Mouse (Mus musculus): ENCODE results near the gene Sncg. TPM values are rescaled to one million over a fixed set of nuclear protein-coding genes. Genes with fewer than 3 reads are reported as not detected.

The Sncg gene
- polyA plus RNA-seq, 1 experiment from 2014 or later: 1.8 TPM

DNA sequence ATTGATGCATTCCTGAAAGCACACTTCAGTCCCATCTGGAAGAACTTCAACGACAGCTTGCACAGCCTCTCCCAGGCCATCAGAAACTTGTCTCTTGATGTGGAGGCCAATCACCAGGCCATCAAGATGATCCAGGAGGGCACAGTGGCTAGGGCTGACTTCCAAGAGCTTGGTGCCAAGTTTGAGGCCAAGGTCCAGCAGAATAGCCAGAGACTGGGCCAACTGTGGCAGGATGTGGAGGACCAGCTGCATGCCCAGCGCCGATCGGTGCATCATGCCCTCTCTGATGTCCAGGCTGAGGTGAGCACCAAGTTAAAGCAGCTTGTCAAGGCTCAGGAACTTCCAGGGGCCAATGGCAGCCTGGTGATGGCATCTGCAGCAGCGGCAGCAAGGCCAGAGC lies 23.3 kb upstream of the Sncg start:
- ATAC-seq (ENCODE audit: insufficient number of reproducible peaks, insufficient read depth, low FRiP score, low TSS enrichment, low read depth): no peak
- WGBS: 91% methylated on average over 5 of the region's 5 CpGs
- no peak overlapping the region for H3K27ac ChIP-seq

DNA sequence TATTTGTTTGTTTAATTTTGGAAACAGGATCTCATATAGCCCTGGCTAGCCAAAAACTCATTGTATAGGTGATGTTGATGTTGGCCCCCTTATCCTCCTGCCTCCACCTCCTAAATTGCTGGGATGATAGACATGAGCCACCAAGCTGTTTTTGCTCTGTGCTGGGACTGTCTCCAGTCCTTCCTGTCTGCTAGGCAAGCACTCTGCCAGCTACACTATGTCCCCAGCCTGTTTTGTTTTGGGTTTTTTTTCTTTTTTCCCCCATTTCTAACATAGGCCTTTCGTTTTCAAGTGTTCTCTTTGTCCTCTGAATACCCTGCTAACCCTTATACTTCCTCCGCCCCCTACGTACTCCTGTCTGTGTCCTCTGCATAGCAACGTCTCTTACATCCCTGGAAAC lies 18.7 kb upstream of the Sncg start:
- Histone ChIP-seq H3K27me3 (no peaks in the 10 kb centered on the region), H3K9ac (no peak overlapping the region), H3K27ac (no peak overlapping the region), H3K9me3 (no peaks in the 10 kb centered on the region), H3K36me3 (peaks cover 7% of the 10 kb centered on the region), H3K4me3 (no peak overlapping the region), H3K4me1 (no peaks in the 10 kb centered on the region), H3K4me2 (no peak overlapping the region)
- WGBS: 59% methylated on average over 4 of the region's 4 CpGs
- no peak for ATAC-seq (ENCODE audit: insufficient number of reproducible peaks, insufficient read depth, low FRiP score, low TSS enrichment, low read depth)

More for the DNA sequence above, 23.3 kb upstream of the Sncg start:
- H3K9ac ChIP-seq: no peak overlapping the region
- no peaks in the 10 kb centered on the region for H3K9me3 ChIP-seq
- peaks cover 47% of the 10 kb centered on the region for H3K36me3 ChIP-seq
- H3K4me2 ChIP-seq: no peak overlapping the region
- H3K27me3 ChIP-seq: no peaks in the 10 kb centered on the region
- H3K4me1 ChIP-seq: no peaks in the 10 kb centered on the region
- no peak overlapping the region for H3K4me3 ChIP-seq

DNA sequence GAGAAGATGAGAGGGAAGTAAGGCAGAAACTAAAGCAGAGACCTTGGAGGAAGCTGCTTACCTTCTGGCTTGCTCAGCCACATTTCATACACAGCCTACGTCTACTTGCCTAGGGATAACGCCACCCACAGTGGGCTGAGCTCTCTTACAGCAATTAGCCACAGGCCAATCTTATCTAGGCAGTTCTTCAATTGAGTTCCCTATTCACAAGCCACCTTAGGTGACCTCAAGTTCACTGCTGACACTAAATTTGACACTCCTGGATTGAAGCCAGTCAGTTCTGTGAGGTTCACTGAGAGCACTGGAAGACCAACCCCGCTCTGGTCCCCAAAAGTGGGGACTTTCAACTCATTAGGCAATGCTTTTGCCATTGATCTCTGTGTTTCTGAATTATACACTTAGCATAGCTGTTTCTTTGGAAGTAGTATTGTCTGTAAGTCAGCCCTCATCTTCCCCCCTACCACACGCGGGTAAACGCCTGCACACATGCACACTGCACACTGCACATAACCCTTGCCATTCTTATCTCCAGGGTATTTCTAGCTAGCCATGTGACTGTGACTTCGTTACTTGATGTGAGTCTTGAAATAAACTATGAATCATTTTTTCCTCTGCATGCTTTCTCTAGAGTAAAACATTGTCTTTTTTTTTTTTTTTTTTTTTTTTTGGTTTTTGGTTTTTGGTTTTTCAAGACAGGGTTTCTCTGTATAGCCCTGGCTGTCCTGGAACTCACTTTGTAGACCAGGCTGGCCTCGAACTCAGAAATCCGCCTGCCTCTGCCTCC lies 8.5 kb upstream of the Sncg start:
- H3K9me3 ChIP-seq: no peaks in the 10 kb centered on the region
- H3K9ac ChIP-seq: no peak overlapping the region
- no peak for ATAC-seq (ENCODE audit: insufficient number of reproducible peaks, insufficient read depth, low FRiP score, low TSS enrichment, low read depth)
- H3K36me3 ChIP-seq: no peaks in the 10 kb centered on the region
- H3K4me2 ChIP-seq: no peak overlapping the region
- 92% methylated on average over 9 of the region's 9 CpGs for WGBS
- no peak overlapping the region for H3K4me3 ChIP-seq
- peaks cover 12% of the 10 kb centered on the region for H3K4me1 ChIP-seq
- H3K27me3 ChIP-seq: no peaks in the 10 kb centered on the region
- H3K27ac ChIP-seq: no peak overlapping the region

DNA sequence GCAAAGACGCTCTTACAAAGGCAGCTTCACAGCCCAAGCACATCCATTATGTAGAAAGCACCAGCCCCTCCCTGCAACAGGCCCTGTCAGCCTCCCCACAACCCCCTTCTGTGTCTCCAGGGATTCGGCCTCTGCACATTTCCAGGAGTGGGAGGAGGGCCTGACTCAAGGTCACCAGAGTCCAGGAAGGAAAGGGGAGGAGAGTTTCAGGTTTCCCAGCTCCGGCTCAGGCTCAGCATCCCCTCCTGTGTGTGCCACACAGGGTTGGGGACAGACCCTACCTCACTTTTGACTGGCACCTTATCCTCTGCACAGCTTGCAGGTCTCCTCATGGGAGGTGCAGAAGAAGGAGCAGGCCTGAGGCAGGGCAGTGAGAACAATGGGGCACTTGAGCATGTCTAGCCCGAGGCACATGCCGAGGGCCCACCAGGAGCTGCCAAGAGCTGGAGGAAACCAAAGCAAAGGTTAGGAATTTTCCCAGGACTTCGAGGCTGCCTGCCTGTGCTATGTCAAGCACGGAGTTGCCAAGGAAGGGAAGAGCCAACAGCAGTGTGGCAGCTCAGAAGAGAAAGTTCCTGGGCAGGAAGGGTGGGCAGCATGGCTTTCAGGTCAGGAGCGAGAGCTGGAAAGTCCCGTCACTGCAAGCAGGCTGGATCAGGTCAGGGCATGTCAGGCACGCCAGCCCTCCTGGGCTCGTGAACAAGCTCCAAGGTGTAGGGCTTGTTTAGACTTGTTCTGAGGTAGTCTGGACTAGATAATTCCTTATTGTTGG lies 4.2 kb upstream of the Sncg start:
- Histone ChIP-seq H3K9me3 (no peaks in the 10 kb centered on the region), H3K4me1 (peaks cover 25% of the 10 kb centered on the region), H3K9ac (no peak overlapping the region), H3K27ac (peak overlapping the region; percentile 72), H3K4me3 (no peak overlapping the region), H3K36me3 (no peaks in the 10 kb centered on the region), H3K4me2 (no peak overlapping the region; the same call in 1 of the 2 replicates), H3K27me3 (no peaks in the 10 kb centered on the region)
- peak; percentile 50; the same call in 1 of the 2 replicates for ATAC-seq (ENCODE audit: insufficient number of reproducible peaks, insufficient read depth, low FRiP score, low TSS enrichment, low read depth)
- 20% methylated on average over 11 of the region's 11 CpGs for WGBS

DNA sequence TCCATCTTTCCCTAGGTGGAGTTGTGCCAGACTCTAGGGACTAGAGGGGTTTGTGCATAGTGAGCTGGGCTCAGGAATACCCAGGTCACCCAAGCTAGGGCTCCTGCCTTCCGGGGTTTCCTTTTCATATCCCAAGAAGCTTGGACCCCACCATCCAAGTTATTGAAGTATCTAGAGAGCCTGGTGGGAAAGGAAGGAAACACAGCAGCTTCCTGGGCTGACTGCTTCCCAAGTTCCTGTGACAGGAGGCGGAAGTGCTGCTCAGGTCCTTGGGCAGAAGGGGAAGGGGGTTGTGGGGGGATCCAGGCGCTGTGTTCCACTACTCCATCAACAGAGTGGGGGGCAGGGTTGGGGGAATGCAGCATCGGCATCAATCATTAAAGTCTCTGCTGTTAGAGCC lies 2.5 kb upstream of the Sncg start:
- Histone ChIP-seq H3K4me2 (no peak overlapping the region), H3K4me3 (no peak overlapping the region), H3K27ac (no peak overlapping the region), H3K9ac (no peak overlapping the region), H3K27me3 (no peaks in the 10 kb centered on the region), H3K4me1 (peaks cover 25% of the 10 kb centered on the region), H3K36me3 (no peaks in the 10 kb centered on the region), H3K9me3 (no peaks in the 10 kb centered on the region)
- WGBS: 80% methylated on average over 4 of the region's 4 CpGs
- no peak for ATAC-seq (ENCODE audit: insufficient number of reproducible peaks, insufficient read depth, low FRiP score, low TSS enrichment, low read depth)

GRCm38 (mm10) chr14:34375941-34376340 lies 1.4 kb upstream of the Sncg start:
- no peak for ATAC-seq (ENCODE audit: insufficient number of reproducible peaks, insufficient read depth, low FRiP score, low TSS enrichment, low read depth)
- Histone ChIP-seq H3K4me2 (peak overlapping the region; percentile 7; the same call in 1 of the 2 replicates), H3K9ac (no peak overlapping the region), H3K36me3 (no peaks in the 10 kb centered on the region), H3K27ac (no peak overlapping the region; the same call in 1 of the 2 replicates), H3K4me3 (peak overlapping the region; percentile 1; the same call in 1 of the 2 replicates), H3K4me1 (peaks cover 25% of the 10 kb centered on the region), H3K27me3 (no peaks in the 10 kb centered on the region), H3K9me3 (no peaks in the 10 kb centered on the region)
- 60% methylated on average over 5 of the region's 5 CpGs for WGBS

DNA sequence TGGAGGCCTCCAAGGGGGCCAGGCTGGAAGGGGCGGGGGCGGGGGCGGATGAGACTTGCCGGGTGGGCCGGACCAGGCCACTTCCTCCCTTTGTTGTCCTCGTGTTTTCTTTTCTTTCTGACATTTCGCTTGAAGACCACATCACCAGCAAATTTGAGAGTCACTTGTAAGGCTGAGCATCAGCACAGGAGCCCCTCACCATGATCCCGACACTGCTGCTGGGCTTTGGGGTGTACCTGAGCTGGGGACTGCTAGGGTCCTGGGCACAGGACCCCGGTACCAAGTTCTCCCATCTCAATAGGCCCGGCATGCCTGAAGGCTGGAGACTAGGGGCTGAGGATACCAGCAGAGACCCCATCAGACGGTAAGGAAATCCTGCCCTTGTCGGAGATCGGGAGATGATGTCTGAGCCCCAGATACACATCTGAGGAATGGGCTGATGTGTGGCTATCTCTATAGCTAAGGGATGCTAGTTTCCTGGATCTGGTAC lies 871 bp upstream of the Sncg start, which contains the start of gene Mmrn2:
TSS of gene Mmrn2 (plus strand) at position 51 of the 490 bp plus-strand sequence.
- 80% methylated on average over 13 of the region's 13 CpGs for WGBS
- H3K4me3 ChIP-seq: peak within 1 kb of the TSS; percentile 1; the same call in 1 of the 2 replicates

GRCm38 (mm10) chr14:34373581-34373980 lies 1.0 kb downstream of the Sncg start:
- Histone ChIP-seq H3K36me3 (no peaks in the 10 kb centered on the region), H3K4me3 (no peak overlapping the region), H3K9ac (no peak overlapping the region), H3K4me2 (no peak overlapping the region), H3K9me3 (no peaks in the 10 kb centered on the region), H3K4me1 (peaks cover 18% of the 10 kb centered on the region), H3K27ac (no peak overlapping the region), H3K27me3 (no peaks in the 10 kb centered on the region)
- no peak for ATAC-seq (ENCODE audit: insufficient number of reproducible peaks, insufficient read depth, low FRiP score, low TSS enrichment, low read depth)
- WGBS: 72% methylated on average over 6 of the region's 6 CpGs

More for the DNA sequence above, 871 bp upstream of the Sncg start, which contains the start of gene Mmrn2:
- peak within 1 kb of the TSS; percentile 7; the same call in 1 of the 2 replicates for H3K4me2 ChIP-seq
- no peak for ATAC-seq (ENCODE audit: insufficient number of reproducible peaks, insufficient read depth, low FRiP score, low TSS enrichment, low read depth)
- no peak within 1 kb of the TSS; the same call in 1 of the 2 replicates for H3K27ac ChIP-seq
- H3K9ac ChIP-seq: no peak within 1 kb of the TSS
- peaks cover 25% of the 10 kb centered on the region for H3K4me1 ChIP-seq
- no peaks in the 10 kb centered on the region for H3K9me3 ChIP-seq
- H3K27me3 ChIP-seq: no peaks in the 10 kb centered on the region
- no peaks in the 10 kb centered on the region for H3K36me3 ChIP-seq

GRCm38 (mm10) chr14:34372646-34373045 lies 1.9 kb downstream of the Sncg start:
- Histone ChIP-seq H3K4me3 (no peak overlapping the region), H3K27me3 (no peaks in the 10 kb centered on the region), H3K4me1 (peaks cover 12% of the 10 kb centered on the region), H3K27ac (no peak overlapping the region), H3K4me2 (no peak overlapping the region), H3K9me3 (no peaks in the 10 kb centered on the region), H3K9ac (no peak overlapping the region), H3K36me3 (no peaks in the 10 kb centered on the region)
- WGBS: 86% methylated on average over 6 of the region's 6 CpGs
- no peak for ATAC-seq (ENCODE audit: insufficient number of reproducible peaks, insufficient read depth, low FRiP score, low TSS enrichment, low read depth)

GRCm38 (mm10) chr14:34371763-34372162 lies 2.8 kb downstream of the Sncg start:
- H3K27me3 ChIP-seq: no peaks in the 10 kb centered on the region
- H3K4me3 ChIP-seq: no peak overlapping the region
- H3K4me1 ChIP-seq: peaks cover 12% of the 10 kb centered on the region
- H3K27ac ChIP-seq: no peak overlapping the region
- no peaks in the 10 kb centered on the region for H3K9me3 ChIP-seq
- no peak overlapping the region for H3K4me2 ChIP-seq
- no peak overlapping the region for H3K9ac ChIP-seq
- 87% methylated on average over 2 of the region's 2 CpGs for WGBS
- H3K36me3 ChIP-seq: no peaks in the 10 kb centered on the region
- no peak for ATAC-seq (ENCODE audit: insufficient number of reproducible peaks, insufficient read depth, low FRiP score, low TSS enrichment, low read depth)

GRCm38 (mm10) chr14:34370921-34371320 lies 3.7 kb downstream of the Sncg start:
- Histone ChIP-seq H3K4me1 (peaks cover 12% of the 10 kb centered on the region), H3K9ac (no peak overlapping the region), H3K4me2 (no peak overlapping the region), H3K27me3 (no peaks in the 10 kb centered on the region), H3K4me3 (no peak overlapping the region), H3K9me3 (no peaks in the 10 kb centered on the region), H3K36me3 (no peaks in the 10 kb centered on the region), H3K27ac (no peak overlapping the region)
- no peak for ATAC-seq (ENCODE audit: insufficient number of reproducible peaks, insufficient read depth, low FRiP score, low TSS enrichment, low read depth)
- 77% methylated on average over 3 of the region's 3 CpGs for WGBS
